Mouse (Mus musculus) heart, postnatal 0 days (tissue): ENCODE measurements around the gene Ganc. TPM values are rescaled to one million over a fixed set of nuclear protein-coding genes. Genes with fewer than 3 reads are reported as not detected.
A peak's percentile ranks its signal among the peaks of the same experiment; 100 is the strongest.

Experiments
- ATAC-seq: fragments of 200-750 bp; cut with Nextera tagmentation; 2 replicates; pipeline ENCODE4 v1.8.0; 2017; ENCODE audit warnings: low read depth, moderate number of reproducible peaks, moderate library complexity; ENCODE audit not compliant: insufficient read depth
- DNase-seq: peaks from one replicate; pipeline ENCODE4 v3.0.0-alpha.2; 2016; ENCODE audit warnings: low spot score
- H3K27ac ChIP-seq: fragments of 300-500 bp; sonication (generic); 2 replicates; pipeline ENCODE4 v1.5.1; 2014; ENCODE audit warnings: low read depth, mild to moderate bottlenecking
- H3K27me3 ChIP-seq: fragments of 300-500 bp; sonication (generic); 2 replicates; pipeline ENCODE4 v1.6.1; 2014; ENCODE audit warnings: low read length, mixed read lengths; ENCODE audit not compliant: control insufficient read depth, insufficient read depth
- H3K36me3 ChIP-seq: fragments of 300-500 bp; sonication (generic); replicated peaks from 2 replicates; pipeline ENCODE4 v1.6.1; 2014; ENCODE audit warnings: low read length, mixed read lengths; ENCODE audit not compliant: control insufficient read depth, insufficient read depth
- H3K4me1 ChIP-seq: fragments of 300-500 bp; sonication (generic); 2 replicates; pipeline ENCODE4 v1.6.1; 2014; ENCODE audit warnings: antibody characterized with exemption; ENCODE audit not compliant: control insufficient read depth, insufficient read depth
- H3K4me2 ChIP-seq: fragments of 300-500 bp; sonication (generic); 2 replicates; pipeline ENCODE4 v1.6.1; 2014; ENCODE audit warnings: low read depth, mild to moderate bottlenecking, low read length, moderate library complexity
- H3K4me3 ChIP-seq: fragments of 300-500 bp; sonication (generic); 2 replicates; pipeline ENCODE4 v1.5.1; 2014; ENCODE audit warnings: low read depth, low read length
- H3K9ac ChIP-seq: fragments of 300-500 bp; sonication (generic); replicated peaks from 2 replicates; pipeline ENCODE4 v1.6.1; 2014; ENCODE audit warnings: low read depth, low read length, mixed read lengths
- H3K9me3 ChIP-seq: fragments of 300-500 bp; sonication (generic); replicated peaks from 2 replicates; pipeline ENCODE4 v1.6.1; 2016; ENCODE audit warnings: low read length; ENCODE audit not compliant: control insufficient read depth
- CTCF ChIP-seq: IDR thresholded peaks from 2 replicates; pipeline ENCODE4 v1.5.1; 2016; ENCODE audit warnings: antibody characterized with exemption, control low read depth, low read depth
- EP300 ChIP-seq: IDR thresholded peaks from 2 replicates; pipeline ENCODE4 v1.6.1; 2016; ENCODE audit warnings: antibody characterized with exemption, low read depth
- WGBS: fragments of 180-500 bp; shearing (Covaris S2); extraction: QIAGEN DNeasy Blood & Tissue Kit; methylation state at CpG from one replicate; pipeline ENCODE4 v1.1.7; 2014; 5-methylcytosine and 5-hydroxymethylcytosine counted together
- polyA plus RNA-seq: library from polyadenylated mRNA; unstranded; fragments of >200 nt; fragmentation: Nextera tagmentation; extraction: Ambion mirVana; gene quantifications from 2 replicates; pipeline ENCODE4 v1.2.1, GENCODE M21; 2015
- total RNA-seq: library from RNA; depleted of rRNA; stranded (reverse); fragments of >200 nt; gene quantifications from 2 replicates; pipeline ENCODE4 v1.2.3, GENCODE M21; 2014; ENCODE audit warnings: low replicate concordance

Ganc gene
- total and polyA plus RNA-seq, 2 experiments from 2014 or later: 9.2 to 14.8 TPM

DNA sequence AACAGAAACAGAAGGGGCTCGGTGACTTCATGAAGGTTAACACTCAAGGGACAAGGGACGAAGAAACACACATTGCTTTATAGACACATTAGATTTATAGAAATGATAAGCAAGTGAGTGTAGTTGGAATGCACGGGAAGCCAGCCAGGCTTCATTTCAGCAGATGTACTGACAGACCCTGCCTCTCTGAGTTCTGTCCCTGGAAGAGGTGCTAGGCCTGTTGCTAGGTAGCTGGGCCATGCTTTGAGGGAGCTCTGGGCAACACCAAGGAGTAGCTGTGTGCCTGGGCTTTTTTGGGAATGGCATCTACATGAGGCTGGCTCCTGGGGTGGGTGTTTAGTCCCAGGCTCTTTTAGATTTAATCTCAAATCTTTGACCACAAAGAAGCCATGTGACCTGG lies 92.8 kb downstream of the Ganc start:
- Histone ChIP-seq H3K4me2 (no peak overlapping the region), H3K27me3 (no peaks in the 10 kb centered on the region), H3K9ac (no peak overlapping the region), H3K4me3 (no peak overlapping the region), H3K9me3 (no peaks in the 10 kb centered on the region), H3K4me1 (peaks cover 19% of the 10 kb centered on the region), H3K36me3 (no peaks in the 10 kb centered on the region), H3K27ac (no peak overlapping the region)
- TF ChIP-seq CTCF (no peak), EP300 (no peak)
- no peak for ATAC-seq
- 28% methylated on average over 3 of the region's 3 CpGs for WGBS
- DNase-seq: no peak

DNA sequence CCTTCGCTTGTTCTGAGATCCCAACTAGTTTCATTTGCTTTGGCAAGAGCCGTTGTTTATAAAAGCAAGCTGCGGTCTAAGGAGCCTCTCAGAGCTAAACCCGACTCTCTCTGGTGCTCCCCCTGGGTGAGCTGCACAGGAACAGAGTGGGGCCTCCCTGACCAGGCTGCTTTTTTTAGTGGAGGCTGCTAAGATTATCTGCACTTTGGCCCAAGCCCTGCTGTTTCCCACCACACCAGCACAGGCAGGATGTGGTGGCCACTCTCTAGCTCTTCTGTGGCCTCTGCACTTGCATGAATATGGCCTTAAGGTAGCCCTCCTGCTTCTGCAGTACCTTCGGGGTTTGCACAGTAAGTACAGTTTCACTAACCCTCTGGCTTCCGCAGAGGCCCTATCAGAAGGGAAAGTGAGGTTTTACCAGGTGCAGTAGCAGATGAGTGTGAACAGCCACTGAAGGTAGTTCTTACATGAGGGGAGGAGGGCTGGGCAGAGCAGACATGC lies 96.3 kb downstream of the Ganc start:
- ATAC-seq (no peak), DNase-seq (no peak)
- H3K36me3 ChIP-seq: peaks cover 4% of the 10 kb centered on the region; the same call in 1 of the 2 replicates
- H3K4me2 ChIP-seq: peak overlapping the region; percentile 10; the same call in 1 of the 2 replicates
- no peaks in the 10 kb centered on the region for H3K27me3 ChIP-seq
- no peaks in the 10 kb centered on the region for H3K9me3 ChIP-seq
- H3K9ac ChIP-seq: no peak overlapping the region; the same call in 1 of the 2 replicates
- peak overlapping the region; percentile 66; the same call in 1 of the 2 replicates for H3K27ac ChIP-seq
- TF ChIP-seq EP300 (no peak), CTCF (no peak)
- no peak overlapping the region for H3K4me3 ChIP-seq
- peaks cover 19% of the 10 kb centered on the region for H3K4me1 ChIP-seq
- 21% methylated on average over 6 of the region's 6 CpGs for WGBS

DNA sequence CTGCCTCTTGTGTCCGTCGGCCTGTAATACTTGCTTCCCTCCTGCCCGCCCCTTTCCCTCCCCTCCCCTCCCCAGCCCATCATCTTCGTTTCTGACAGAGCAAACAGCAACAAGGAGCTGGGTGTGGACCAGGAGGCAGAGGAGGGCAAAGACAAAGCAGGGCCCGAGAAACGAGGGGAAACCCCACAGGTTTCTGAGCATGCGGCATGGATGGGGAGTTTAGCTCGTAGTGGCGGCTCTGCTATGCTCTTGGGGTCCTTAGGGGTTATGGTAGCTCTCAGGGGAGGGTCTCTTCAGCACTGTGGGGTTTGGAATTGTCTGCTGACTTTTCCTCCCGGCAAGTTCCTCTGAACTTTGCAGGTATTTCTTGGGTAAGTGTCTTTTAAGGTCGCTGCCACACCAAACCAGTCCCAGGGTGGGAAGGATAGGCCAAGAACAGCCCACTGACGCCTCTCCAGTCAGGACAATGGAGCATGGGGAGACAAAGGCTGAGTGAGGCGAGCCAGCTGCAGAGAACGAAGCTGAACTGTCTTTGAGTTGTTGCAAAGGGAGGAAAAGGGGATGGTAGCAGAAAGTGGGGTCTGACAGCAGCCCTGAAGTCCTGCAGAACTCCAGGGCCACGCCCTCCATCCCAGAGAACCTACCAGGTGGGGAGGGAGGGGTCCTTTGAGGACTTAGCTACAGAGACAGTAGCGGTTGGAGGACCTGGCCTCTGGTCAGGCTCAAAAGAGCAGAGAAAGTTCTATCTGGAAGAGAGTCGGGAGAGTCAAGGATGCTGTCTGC lies 97.6 kb downstream of the Ganc start:
- 49% methylated on average over 17 of the region's 17 CpGs for WGBS
- H3K9me3 ChIP-seq: no peaks in the 10 kb centered on the region
- no peak for DNase-seq
- ATAC-seq: no peak
- no peaks in the 10 kb centered on the region for H3K27me3 ChIP-seq
- TF ChIP-seq EP300 (no peak), CTCF (no peak)
- no peak overlapping the region for H3K4me3 ChIP-seq
- no peak overlapping the region; the same call in 1 of the 2 replicates for H3K9ac ChIP-seq
- H3K4me2 ChIP-seq: peak overlapping the region; percentile 16; the same call in 1 of the 2 replicates
- peaks cover 17% of the 10 kb centered on the region for H3K36me3 ChIP-seq
- peaks cover 19% of the 10 kb centered on the region for H3K4me1 ChIP-seq
- peak overlapping the region; percentile 54; the same call in 1 of the 2 replicates for H3K27ac ChIP-seq

DNA sequence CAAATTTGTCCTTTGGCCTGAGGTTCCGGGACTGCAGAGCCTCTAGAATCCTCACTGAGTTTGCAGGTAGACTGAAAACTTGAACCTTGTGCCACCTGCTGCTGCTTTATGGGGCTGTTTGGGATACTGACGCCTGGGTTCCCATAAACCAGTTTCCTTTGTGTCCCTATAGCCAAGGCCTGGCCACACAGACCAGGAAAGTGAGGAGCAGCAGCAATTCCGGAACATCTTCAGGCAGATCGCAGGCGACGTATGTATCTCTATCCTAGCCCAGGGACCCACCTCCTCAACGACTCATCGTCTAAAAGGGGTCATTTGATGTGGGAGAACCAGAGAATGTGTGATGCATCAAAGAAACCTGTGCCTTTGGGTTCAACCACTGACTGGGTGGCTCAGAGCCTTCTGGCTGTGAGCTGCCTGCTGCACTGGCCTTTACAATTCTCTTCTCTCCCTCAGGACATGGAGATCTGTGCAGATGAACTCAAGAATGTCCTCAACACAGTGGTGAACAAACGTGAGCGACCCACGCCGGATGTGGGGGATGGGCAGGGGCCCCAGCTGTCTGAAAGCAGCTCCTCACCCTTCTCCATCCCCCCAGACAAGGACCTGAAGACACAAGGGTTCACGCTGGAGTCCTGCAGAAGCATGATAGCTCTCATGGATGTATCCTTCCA lies 98.4 kb downstream of the Ganc start:
- no peak; the same call in 1 of the 2 replicates for ATAC-seq
- H3K27me3 ChIP-seq: no peaks in the 10 kb centered on the region
- H3K4me2 ChIP-seq: peak overlapping the region; percentile 16; the same call in 1 of the 2 replicates
- H3K36me3 ChIP-seq: peaks cover 20% of the 10 kb centered on the region
- peaks cover 17% of the 10 kb centered on the region for H3K4me1 ChIP-seq
- H3K4me3 ChIP-seq: no peak overlapping the region
- no peak for DNase-seq
- TF ChIP-seq EP300 (no peak), CTCF (no peak)
- peak overlapping the region; percentile 54; the same call in 1 of the 2 replicates for H3K27ac ChIP-seq
- H3K9ac ChIP-seq: no peak overlapping the region
- 54% methylated on average over 13 of the region's 13 CpGs for WGBS
- H3K9me3 ChIP-seq: no peaks in the 10 kb centered on the region

DNA sequence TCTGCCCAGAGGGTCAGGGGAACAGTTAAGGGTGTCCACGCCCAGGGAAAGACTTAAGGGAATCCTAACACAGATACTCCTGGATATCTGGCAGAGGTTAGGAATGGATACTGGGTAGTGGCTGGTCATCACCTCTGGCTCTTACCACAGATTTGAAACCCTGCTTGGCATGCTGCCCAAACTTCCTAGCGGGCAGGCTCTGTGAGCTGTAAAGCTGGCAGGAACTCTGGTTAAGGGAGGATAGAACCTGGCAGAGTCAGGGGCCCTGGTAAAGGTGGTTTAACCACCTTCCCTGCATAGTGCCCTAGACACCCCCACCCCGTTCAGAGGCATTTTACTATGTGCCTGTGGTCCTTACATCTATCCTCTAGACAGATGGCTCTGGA lies 98.9 kb downstream of the Ganc start:
- Histone ChIP-seq H3K4me3 (no peak overlapping the region), H3K4me1 (peaks cover 16% of the 10 kb centered on the region), H3K9me3 (no peaks in the 10 kb centered on the region), H3K36me3 (peaks cover 20% of the 10 kb centered on the region), H3K4me2 (peak overlapping the region; percentile 4; the same call in 1 of the 2 replicates), H3K27me3 (no peaks in the 10 kb centered on the region), H3K27ac (no peak overlapping the region; the same call in 1 of the 2 replicates), H3K9ac (no peak overlapping the region)
- 18% methylated on average over 3 of the region's 3 CpGs for WGBS
- ATAC-seq (peak; percentile 34; the same call in 1 of the 2 replicates), DNase-seq (no peak)
- TF ChIP-seq EP300: no peak
